Mouse (Mus musculus): ENCODE results near the gene Rab5b. TPM values are rescaled to one million over a fixed set of nuclear protein-coding genes. Genes with fewer than 3 reads are reported as not detected.
"Not testable (repeated sequence)": the region's sequence is repeated elsewhere in the genome, so short reads cannot be mapped to it uniquely, and the experiment has no call there.

Gene Rab5b
- total RNA-seq (2017), result 64.1 to 81.0 TPM (median 72.7 TPM) in 3 replicates

- ATAC-seq (replicated peaks; ENCODE audit: insufficient number of reproducible peaks, low FRiP score, low TSS enrichment, poor library complexity, severe bottlenecking), result peak; percentile 96
Observed at GRCm38 (mm10) chr10:128695992-128696807, at the start of gene Rab5b. TSS of gene Rab5b (minus strand) at chr10:128696264.

- no peak for ATAC-seq (replicated peaks; ENCODE audit: insufficient number of reproducible peaks, low FRiP score, low TSS enrichment, poor library complexity, severe bottlenecking)
Observed at GRCm38 (mm10) chr10:128744680-128745601, 48.9 kb upstream of the Rab5b start, which contains the start of gene Dgka. TSS of gene Dgka (minus strand) at chr10:128744855.

- ATAC-seq (replicated peaks; ENCODE audit: insufficient number of reproducible peaks, low FRiP score, low TSS enrichment, poor library complexity, severe bottlenecking), result no peak
Observed at GRCm38 (mm10) chr10:128744211-128744610, 48.1 kb upstream of the Rab5b start.

GRCm38 (mm10) chr10:128743791-128744191 is 47.7 kb upstream of the Rab5b start:
- no peak for ATAC-seq (replicated peaks; ENCODE audit: insufficient number of reproducible peaks, low FRiP score, low TSS enrichment, poor library complexity, severe bottlenecking)

GRCm38 (mm10) chr10:128743235-128743634 is 47.2 kb upstream of the Rab5b start:
- ATAC-seq (replicated peaks; ENCODE audit: insufficient number of reproducible peaks, low FRiP score, low TSS enrichment, poor library complexity, severe bottlenecking), result no peak

- ATAC-seq (replicated peaks; ENCODE audit: insufficient number of reproducible peaks, low FRiP score, low TSS enrichment, poor library complexity, severe bottlenecking), result no peak
Observed at GRCm38 (mm10) chr10:128742616-128743015, 46.6 kb upstream of the Rab5b start.

- no peak for ATAC-seq (replicated peaks; ENCODE audit: insufficient number of reproducible peaks, low FRiP score, low TSS enrichment, poor library complexity, severe bottlenecking)
Observed at GRCm38 (mm10) chr10:128740296-128740695, 44.2 kb upstream of the Rab5b start.

GRCm38 (mm10) chr10:128737435-128737834 is 41.4 kb upstream of the Rab5b start:
- ATAC-seq (replicated peaks; ENCODE audit: insufficient number of reproducible peaks, low FRiP score, low TSS enrichment, poor library complexity, severe bottlenecking), result no peak

- no peak for ATAC-seq (replicated peaks; ENCODE audit: insufficient number of reproducible peaks, low FRiP score, low TSS enrichment, poor library complexity, severe bottlenecking)
Observed at GRCm38 (mm10) chr10:128731992-128732391, 35.9 kb upstream of the Rab5b start.

- peak; percentile 77 for ATAC-seq (replicated peaks; ENCODE audit: insufficient number of reproducible peaks, low FRiP score, low TSS enrichment, poor library complexity, severe bottlenecking)
Observed at GRCm38 (mm10) chr10:128731002-128731433, 35.0 kb upstream of the Rab5b start.

GRCm38 (mm10) chr10:128728059-128728458 is 32.0 kb upstream of the Rab5b start:
- ATAC-seq (replicated peaks; ENCODE audit: insufficient number of reproducible peaks, low FRiP score, low TSS enrichment, poor library complexity, severe bottlenecking), result no peak

GRCm38 (mm10) chr10:128725466-128725865 is 29.4 kb upstream of the Rab5b start:
- not testable (repeated sequence) for ATAC-seq (replicated peaks; ENCODE audit: insufficient number of reproducible peaks, low FRiP score, low TSS enrichment, poor library complexity, severe bottlenecking)

GRCm38 (mm10) chr10:128715559-128716537 is 19.8 kb upstream of the Rab5b start:
- peak; percentile 82 for ATAC-seq (replicated peaks; ENCODE audit: insufficient number of reproducible peaks, low FRiP score, low TSS enrichment, poor library complexity, severe bottlenecking)

GRCm38 (mm10) chr10:128711318-128711717 is 15.3 kb upstream of the Rab5b start:
- not testable (repeated sequence) for ATAC-seq (replicated peaks; ENCODE audit: insufficient number of reproducible peaks, low FRiP score, low TSS enrichment, poor library complexity, severe bottlenecking)

GRCm38 (mm10) chr10:128705317-128705693 is 9.2 kb upstream of the Rab5b start:
- no peak for ATAC-seq (replicated peaks; ENCODE audit: insufficient number of reproducible peaks, low FRiP score, low TSS enrichment, poor library complexity, severe bottlenecking)

GRCm38 (mm10) chr10:128704491-128705316 is 8.6 kb upstream of the Rab5b start, which contains the start of gene Cdk2:
TSS of gene Cdk2 (minus strand) at chr10:128705031.
- peak; percentile 73 for ATAC-seq (replicated peaks; ENCODE audit: insufficient number of reproducible peaks, low FRiP score, low TSS enrichment, poor library complexity, severe bottlenecking)

- ATAC-seq (replicated peaks; ENCODE audit: insufficient number of reproducible peaks, low FRiP score, low TSS enrichment, poor library complexity, severe bottlenecking), result no peak
Observed at GRCm38 (mm10) chr10:128703895-128704294, 7.8 kb upstream of the Rab5b start, which contains the start of gene Pmel. TSS of gene Pmel (plus strand) at chr10:128704195.

Data from monocyte, adult 5-6 weeks (primary cell).